8 mouse cellular contexts compared by ENCODE assay signal in genomic region chr4:45471654-45472556, GRCm38 (mm10).
DNase-seq lines count a peak whose midpoint lies in the region; ATAC-seq lines count a peak whose summit lies in the region.

No protein-coding gene starts in this region.

- WGBS in heart, embryonic 11.5 days (ENCODE audit: insufficient replicate concordance): 33% methylated on average over 11 of the region's 11 CpGs

- no peaks in the 10 kb centered on the region for H3K9me3 ChIP-seq in heart, embryonic 11.5 days (replicated peaks; ENCODE audit: control insufficient read depth, low read length)

- peak overlapping the region; percentile 34 for H3K9ac ChIP-seq in heart, embryonic 11.5 days (ENCODE audit: low read depth, low read length)

- peak; percentile 22 for DNase-seq in 3T3-L1 (ENCODE audit: low read depth, low spot score)
- DNase-seq in NIH3T3 (ENCODE audit: low read depth): peak; percentile 50
- DNase-seq in kidney, postnatal 14 days: peak; percentile 57
- DNase-seq in lung, postnatal 36 days: peak; percentile 80
- DNase-seq in urinary bladder, postnatal 14 days (ENCODE audit: low spot score): no peak
- no peak for DNase-seq in thymus, postnatal 0 days (ENCODE audit: low spot score)

- H3K4me3 ChIP-seq in heart, embryonic 11.5 days (ENCODE audit: low read depth, low read length): no peak overlapping the region

- H3K27ac ChIP-seq in heart, embryonic 11.5 days (ENCODE audit: low read depth, low read length): peak overlapping the region; percentile 91

- no peaks in the 10 kb centered on the region for H3K27me3 ChIP-seq in heart, embryonic 11.5 days (ENCODE audit: control insufficient read depth, insufficient read depth, low read length)

- peaks cover 84% of the 10 kb centered on the region for H3K4me1 ChIP-seq in heart, embryonic 11.5 days (ENCODE audit: control insufficient read depth, insufficient read depth, low read length)

- H3K4me2 ChIP-seq in heart, embryonic 11.5 days: peak overlapping the region; percentile 24

- peaks cover 6% of the 10 kb centered on the region; the same call in 1 of the 2 replicates for H3K36me3 ChIP-seq in heart, embryonic 11.5 days (ENCODE audit: control insufficient read depth, insufficient read depth, low read length)

- ATAC-seq in heart, embryonic 11.5 days (replicated peaks; ENCODE audit: insufficient number of reproducible peaks, low FRiP score, low TSS enrichment): no peak
- ATAC-seq in erythroid progenitor cell, adult 5-6 weeks (replicated peaks; ENCODE audit: low FRiP score, poor library complexity, severe bottlenecking): no peak

Comparison
In these comparisons a context has a peak if more than half of its experiments do, and no peak if none do; other contexts are left out.
1. DNase-seq: peak in 3T3-L1 (single experiment), NIH3T3 (single experiment), kidney, postnatal 14 days (single experiment) and lung, postnatal 36 days (single experiment); none in urinary bladder, postnatal 14 days (single experiment) and thymus, postnatal 0 days (single experiment).